Mouse (Mus musculus) hindbrain, embryonic 15.5 days (tissue): ENCODE data around the gene Gcsam. TPM values are rescaled to one million over a fixed set of nuclear protein-coding genes. Genes with fewer than 3 reads are reported as not detected.
A peak's percentile ranks its signal among the peaks of the same experiment; 100 is the strongest.

Experiments
- ATAC-seq: fragments of 200-750 bp; cut with Nextera tagmentation; 2 replicates; pipeline ENCODE4 v1.8.0; 2017; ENCODE audit warnings: low read depth, moderate number of reproducible peaks, moderate TSS enrichment; ENCODE audit not compliant: low FRiP score
- H3K27ac ChIP-seq: fragments of 300-500 bp; sonication (generic); replicated peaks from 2 replicates; pipeline ENCODE4 v1.5.1; 2015; ENCODE audit warnings: mild to moderate bottlenecking, inconsistent platforms
- H3K27me3 ChIP-seq: fragments of 300-500 bp; sonication (generic); 2 replicates; pipeline ENCODE4 v1.6.1; 2015; ENCODE audit warnings: control low read depth, inconsistent platforms
- H3K36me3 ChIP-seq: fragments of 300-500 bp; sonication (generic); 2 replicates; pipeline ENCODE4 v1.6.1; 2015; ENCODE audit warnings: control low read depth, inconsistent platforms
- H3K4me1 ChIP-seq: fragments of 300-500 bp; sonication (generic); replicated peaks from 2 replicates; pipeline ENCODE4 v1.6.1; 2015; ENCODE audit warnings: control low read depth, inconsistent platforms
- H3K4me2 ChIP-seq: fragments of 300-500 bp; sonication (generic); 2 replicates; pipeline ENCODE4 v1.6.1; 2015; ENCODE audit warnings: moderate library complexity, mild to moderate bottlenecking, inconsistent platforms
- H3K4me3 ChIP-seq: fragments of 300-500 bp; sonication (generic); 2 replicates; pipeline ENCODE4 v1.5.1; 2015; ENCODE audit warnings: mild to moderate bottlenecking, inconsistent platforms
- H3K9ac ChIP-seq: fragments of 300-500 bp; sonication (generic); 2 replicates; pipeline ENCODE4 v1.6.1; 2015; ENCODE audit warnings: inconsistent platforms
- H3K9me3 ChIP-seq: fragments of 300-500 bp; sonication (generic); 2 replicates; pipeline ENCODE4 v1.6.1; 2016; ENCODE audit warnings: control low read depth, inconsistent platforms
- WGBS: fragments of 180-500 bp; shearing (Covaris S2); methylation state at CpG from one replicate; pipeline ENCODE4 v1.1.7; 2015; 5-methylcytosine and 5-hydroxymethylcytosine counted together
- polyA plus RNA-seq: library from polyadenylated mRNA; unstranded; fragments of >200 nt; fragmentation: Nextera tagmentation; extraction: Ambion mirVana; gene quantifications from 2 replicates; pipeline ENCODE4 v1.2.1, GENCODE M21; 2015

Gene Gcsam
- polyA plus RNA-seq, 1 experiment from 2014 or later: not detected

GRCm38 (mm10) chr16:45653009-45653933, 43.1 kb downstream of the Gcsam start:
- H3K36me3 ChIP-seq: no peaks in the 10 kb centered on the region
- no peak for ATAC-seq
- 19% methylated on average over 17 of the region's 17 CpGs for WGBS
- peak overlapping the region; percentile 61 for H3K4me2 ChIP-seq
- H3K27me3 ChIP-seq: peaks cover 15% of the 10 kb centered on the region; the same call in 1 of the 2 replicates
- 0 out of 2 replicates have a peak, but pooled peaks cover 6% of the 10 kb centered on the region for H3K4me1 ChIP-seq
- H3K9me3 ChIP-seq: no peaks in the 10 kb centered on the region
- H3K9ac ChIP-seq: no peak overlapping the region
- H3K27ac ChIP-seq: no peak overlapping the region
- peak overlapping the region; percentile 35 for H3K4me3 ChIP-seq

- Histone ChIP-seq H3K27ac (no peak within 1 kb of the TSS), H3K4me1 (0 out of 2 replicates have a peak, but pooled peaks cover 6% of the 10 kb centered on the region), H3K9ac (no peak within 1 kb of the TSS; the same call in 1 of the 2 replicates), H3K36me3 (no peaks in the 10 kb centered on the region), H3K4me2 (peak within 1 kb of the TSS; percentile 61), H3K4me3 (peak within 1 kb of the TSS; percentile 35), H3K27me3 (peaks cover 15% of the 10 kb centered on the region; the same call in 1 of the 2 replicates), H3K9me3 (no peaks in the 10 kb centered on the region)
- 5% methylated on average over 20 of the region's 20 CpGs for WGBS
- no peak; the same call in 1 of the 2 replicates for ATAC-seq
Measured at GRCm38 (mm10) chr16:45653934-45654332, 43.8 kb downstream of the Gcsam start, which contains the start of gene BC016579. Gene BC016579, minus strand, starts transcription at chr16:45654068.

- ATAC-seq: no peak
Measured at GRCm38 (mm10) chr16:45654465-45654864, 44.3 kb downstream of the Gcsam start.

GRCm38 (mm10) chr16:45657574-45658159, 47.5 kb downstream of the Gcsam start:
- no peak overlapping the region for H3K27ac ChIP-seq
- peaks cover 15% of the 10 kb centered on the region; the same call in 1 of the 2 replicates for H3K27me3 ChIP-seq
- no peak for ATAC-seq
- 0 out of 2 replicates have a peak, but pooled peaks cover 6% of the 10 kb centered on the region for H3K4me1 ChIP-seq
- no peak overlapping the region for H3K4me3 ChIP-seq
- 93% methylated on average over 12 of the region's 12 CpGs for WGBS
- H3K9ac ChIP-seq: no peak overlapping the region
- H3K9me3 ChIP-seq: no peaks in the 10 kb centered on the region
- H3K36me3 ChIP-seq: no peaks in the 10 kb centered on the region
- H3K4me2 ChIP-seq: no peak overlapping the region

More at GRCm38 (mm10) chr16:45654465-45654864, 44.3 kb downstream of the Gcsam start:
- Histone ChIP-seq H3K4me2 (peak overlapping the region; percentile 61), H3K9me3 (no peaks in the 10 kb centered on the region), H3K27ac (no peak overlapping the region), H3K4me1 (0 out of 2 replicates have a peak, but pooled peaks cover 6% of the 10 kb centered on the region), H3K36me3 (no peaks in the 10 kb centered on the region), H3K27me3 (peaks cover 15% of the 10 kb centered on the region; the same call in 1 of the 2 replicates), H3K9ac (no peak overlapping the region), H3K4me3 (no peak overlapping the region)
- WGBS: 58% methylated on average over 9 of the region's 9 CpGs

GRCm38 (mm10) chr16:45658248-45658647, 48.1 kb downstream of the Gcsam start:
- H3K4me1 ChIP-seq: 0 out of 2 replicates have a peak, but pooled peaks cover 6% of the 10 kb centered on the region
- H3K27ac ChIP-seq: no peak overlapping the region
- H3K27me3 ChIP-seq: peaks cover 9% of the 10 kb centered on the region; the same call in 1 of the 2 replicates
- no peaks in the 10 kb centered on the region for H3K9me3 ChIP-seq
- WGBS: 95% methylated on average over 1 of the region's 1 CpGs
- no peak overlapping the region for H3K9ac ChIP-seq
- H3K36me3 ChIP-seq: no peaks in the 10 kb centered on the region
- H3K4me3 ChIP-seq: no peak overlapping the region
- H3K4me2 ChIP-seq: no peak overlapping the region
- ATAC-seq: no peak

GRCm38 (mm10) chr16:45659596-45659995, 49.4 kb downstream of the Gcsam start:
- no peak for ATAC-seq

GRCm38 (mm10) chr16:45662381-45662780, 52.2 kb downstream of the Gcsam start:
- Histone ChIP-seq H3K4me3 (no peak overlapping the region), H3K9ac (no peak overlapping the region), H3K27me3 (no peaks in the 10 kb centered on the region), H3K9me3 (no peaks in the 10 kb centered on the region), H3K36me3 (no peaks in the 10 kb centered on the region), H3K4me1 (no peaks in the 10 kb centered on the region), H3K27ac (no peak overlapping the region), H3K4me2 (no peak overlapping the region)
- ATAC-seq: no peak

More at GRCm38 (mm10) chr16:45659596-45659995, 49.4 kb downstream of the Gcsam start:
- 92% methylated on average over 4 of the region's 4 CpGs for WGBS
- Histone ChIP-seq H3K4me1 (no peaks in the 10 kb centered on the region), H3K27me3 (no peaks in the 10 kb centered on the region), H3K27ac (no peak overlapping the region), H3K4me2 (no peak overlapping the region), H3K9me3 (no peaks in the 10 kb centered on the region), H3K36me3 (no peaks in the 10 kb centered on the region), H3K4me3 (no peak overlapping the region), H3K9ac (no peak overlapping the region)

- Histone ChIP-seq H3K27me3 (no peaks in the 10 kb centered on the region), H3K4me1 (no peaks in the 10 kb centered on the region), H3K4me2 (no peak overlapping the region), H3K4me3 (no peak overlapping the region), H3K9me3 (no peaks in the 10 kb centered on the region), H3K9ac (no peak overlapping the region), H3K36me3 (no peaks in the 10 kb centered on the region), H3K27ac (no peak overlapping the region)
- WGBS: 91% methylated on average over 2 of the region's 2 CpGs
- ATAC-seq: no peak
Measured at GRCm38 (mm10) chr16:45666136-45666535, 56.0 kb downstream of the Gcsam start.

- 75% methylated on average over 3 of the region's 3 CpGs for WGBS
- ATAC-seq: no peak
- no peaks in the 10 kb centered on the region for H3K4me1 ChIP-seq
- H3K27me3 ChIP-seq: no peaks in the 10 kb centered on the region
- H3K9ac ChIP-seq: no peak overlapping the region
- H3K9me3 ChIP-seq: no peaks in the 10 kb centered on the region
- no peak overlapping the region for H3K4me3 ChIP-seq
- no peaks in the 10 kb centered on the region for H3K36me3 ChIP-seq
- no peak overlapping the region for H3K27ac ChIP-seq
- no peak overlapping the region for H3K4me2 ChIP-seq
Measured at GRCm38 (mm10) chr16:45668178-45668577, 58.0 kb downstream of the Gcsam start.

- Histone ChIP-seq H3K27me3 (no peaks in the 10 kb centered on the region), H3K36me3 (no peaks in the 10 kb centered on the region), H3K27ac (no peak overlapping the region), H3K9ac (no peak overlapping the region), H3K4me3 (no peak overlapping the region), H3K4me1 (no peaks in the 10 kb centered on the region), H3K9me3 (no peaks in the 10 kb centered on the region), H3K4me2 (no peak overlapping the region)
- 44% methylated on average over 4 of the region's 4 CpGs for WGBS
- no peak for ATAC-seq
Measured at GRCm38 (mm10) chr16:45670005-45670404, 59.8 kb downstream of the Gcsam start.
